Comparison of ENCODE assay signal across 14 mouse cellular contexts in genomic region chr2:158716066-158716465, GRCm38 (mm10). TPM values are rescaled to one million over a fixed set of nuclear protein-coding genes. Genes with fewer than 3 reads are reported as not detected.
DNase-seq lines count a peak whose midpoint lies in the region; ATAC-seq and TF ChIP-seq lines count a peak whose summit lies in the region.
"Had no signal": no experiment of that assay in that cellular context is flagged by ENCODE, and none has a peak within 500 bp of the region (broad histone marks: within the 10 kb centered on the region; RNA-seq: fewer than 3 reads in every experiment).

No protein-coding gene starts in this region.

- H3K36me3 ChIP-seq in liver, embryonic 12.5 days = no peaks in the 10 kb centered on the region
- no peaks in the 10 kb centered on the region for H3K36me3 ChIP-seq in liver, embryonic 11.5 days (ENCODE audit: control insufficient read depth, insufficient read depth, low read length)
- no peaks in the 10 kb centered on the region for H3K36me3 ChIP-seq in neural tube, embryonic 12.5 days
- H3K36me3 ChIP-seq in kidney, adult 2 months (ENCODE audit: control insufficient read depth, insufficient read depth, low read length) = no peaks in the 10 kb centered on the region

- H3K9ac ChIP-seq in liver, embryonic 12.5 days = no peak overlapping the region
- no peak overlapping the region for H3K9ac ChIP-seq in liver, embryonic 11.5 days (ENCODE audit: low read depth, low read length)
- 0 out of 2 replicates have a peak overlapping the region, but pooled peaks have one; percentile 13 for H3K9ac ChIP-seq in neural tube, embryonic 12.5 days

- H3K27ac ChIP-seq in liver, embryonic 12.5 days = no peak overlapping the region
- H3K27ac ChIP-seq in liver, embryonic 11.5 days (ENCODE audit: low read depth, low read length) = no peak overlapping the region
- H3K27ac ChIP-seq in neural tube, embryonic 12.5 days = no peak overlapping the region
- no peak overlapping the region for H3K27ac ChIP-seq in kidney, adult 2 months (ENCODE audit: insufficient read depth, low read depth, low read length)

- no peaks in the 10 kb centered on the region for H3K27me3 ChIP-seq in liver, embryonic 12.5 days (replicated peaks)
- no peaks in the 10 kb centered on the region for H3K27me3 ChIP-seq in liver, embryonic 11.5 days (replicated peaks; ENCODE audit: control insufficient read depth, insufficient read depth, low read length)
- no peaks in the 10 kb centered on the region for H3K27me3 ChIP-seq in neural tube, embryonic 12.5 days (replicated peaks)
- no peaks in the 10 kb centered on the region for H3K27me3 ChIP-seq in kidney, adult 2 months (replicated peaks; ENCODE audit: control insufficient read depth, insufficient read depth, low read length)
- H3K27me3 ChIP-seq: Patski had no signal

- 6% methylated on average over 5 of the region's 5 CpGs for WGBS in liver, embryonic 12.5 days (ENCODE audit: insufficient replicate concordance)
- WGBS in liver, embryonic 11.5 days = 13% methylated on average over 5 of the region's 5 CpGs
- WGBS in neural tube, embryonic 12.5 days = 29% methylated on average over 5 of the region's 5 CpGs
- WGBS in kidney, adult 2 months = 44% methylated on average over 5 of the region's 5 CpGs

- TF ChIP-seq CTCF in kidney, adult 2 months (conservative IDR thresholded peaks at IDR 0.05; ENCODE audit: insufficient read depth, insufficient read length, low read depth, low read length) = no peak

- TF ChIP-seq POLR2A in kidney, adult 2 months (IDR thresholded peaks at IDR 0.05; ENCODE audit: low read depth, low read length) = no peak

- peak; percentile 25 for DNase-seq in embryo, embryonic 11 days
- DNase-seq in embryo, embryonic 10.5 days (ENCODE audit: low spot score) = no peak
- no peak for DNase-seq in liver, embryonic 11.5 days (ENCODE audit: low spot score)
- DNase-seq in brain, adult 2 months (ENCODE audit: low read depth, low spot score) = peak; percentile 54
- no peak for DNase-seq in cerebellum, adult 8-10 months
- DNase-seq in kidney, adult 2 months = no peak
- DNase-seq: adrenal gland, postnatal 10 days; B cell, adult 2 months; cerebellum, adult 18-20 months; heart, postnatal 36 days; lung, adult 18-20 months had no signal

- peak; percentile 13; the same call in 1 of the 2 replicates for ATAC-seq in liver, embryonic 12.5 days
- no peak for ATAC-seq in liver, embryonic 11.5 days (replicated peaks; ENCODE audit: low FRiP score)
- ATAC-seq in neural tube, embryonic 12.5 days (ENCODE audit: low FRiP score, low read depth) = no peak
- ATAC-seq: Patski had no signal

- no peak overlapping the region for H3K4me3 ChIP-seq in liver, embryonic 12.5 days
- no peak overlapping the region for H3K4me3 ChIP-seq in liver, embryonic 11.5 days (ENCODE audit: low read depth, low read length)
- no peak overlapping the region for H3K4me3 ChIP-seq in neural tube, embryonic 12.5 days
- H3K4me3 ChIP-seq in kidney, adult 2 months (ENCODE audit: insufficient read depth, low read depth, low read length) = no peak overlapping the region

- no peak overlapping the region for H3K4me2 ChIP-seq in liver, embryonic 12.5 days
- no peak overlapping the region; the same call in 1 of the 2 replicates for H3K4me2 ChIP-seq in liver, embryonic 11.5 days
- H3K4me2 ChIP-seq in neural tube, embryonic 12.5 days (replicated peaks) = no peak overlapping the region

- H3K4me1 ChIP-seq in liver, embryonic 12.5 days = peaks cover 6% of the 10 kb centered on the region; the same call in 1 of the 2 replicates
- H3K4me1 ChIP-seq in liver, embryonic 11.5 days (replicated peaks; ENCODE audit: control insufficient read depth, insufficient read depth, low read length) = no peaks in the 10 kb centered on the region
- H3K4me1 ChIP-seq in neural tube, embryonic 12.5 days = peaks cover 24% of the 10 kb centered on the region
- peaks cover 25% of the 10 kb centered on the region for H3K4me1 ChIP-seq in kidney, adult 2 months (ENCODE audit: control insufficient read depth, insufficient read depth, low read length)

- no peaks in the 10 kb centered on the region for H3K9me3 ChIP-seq in liver, embryonic 12.5 days (replicated peaks)
- H3K9me3 ChIP-seq in liver, embryonic 11.5 days (ENCODE audit: control insufficient read depth, low read length) = no peaks in the 10 kb centered on the region
- H3K9me3 ChIP-seq in neural tube, embryonic 12.5 days = no peaks in the 10 kb centered on the region

RNA-seq across cellular contexts. Expression of gene Ppp1r16b, which starts 50.9 kb away (rescaled TPM):
- 1.9 and 2.0 TPM in 2 replicates for polyA plus RNA-seq in liver, embryonic 12.5 days (2016; fragmentation: Nextera tagmentation; extraction: Ambion mirVana)
- 4.4 and 5.2 TPM in 2 replicates for polyA plus RNA-seq in liver, embryonic 11.5 days (2014; fragmentation: Nextera tagmentation; extraction: Ambion mirVana)
- 4.2 and 4.5 TPM in 2 replicates for polyA plus RNA-seq in neural tube, embryonic 12.5 days (2016; fragmentation: Nextera tagmentation; extraction: Ambion mirVana)
- polyA plus RNA-seq in kidney, adult 2 months (2012; rRNA removed) = 20.1 and 22.2 TPM in 2 replicates

RNA-seq across cellular contexts. Expression of gene Fam83d, which starts 51.8 kb away (rescaled TPM):
- polyA plus RNA-seq in liver, embryonic 12.5 days (2016; fragmentation: Nextera tagmentation; extraction: Ambion mirVana) = 20.7 and 21.7 TPM in 2 replicates
- polyA plus RNA-seq in liver, embryonic 11.5 days (2014; fragmentation: Nextera tagmentation; extraction: Ambion mirVana) = 27.9 and 28.1 TPM in 2 replicates
- 29.2 and 30.9 TPM in 2 replicates for polyA plus RNA-seq in neural tube, embryonic 12.5 days (2016; fragmentation: Nextera tagmentation; extraction: Ambion mirVana)
- 0.50 and 0.69 TPM in 2 replicates for polyA plus RNA-seq in kidney, adult 2 months (2012; rRNA removed)

Comparison
In these comparisons a context has a peak if more than half of its experiments do, and no peak if none do; other contexts are left out.
1. DNase-seq: peak in embryo, embryonic 11 days (single experiment) and brain, adult 2 months (single experiment); none in embryo, embryonic 10.5 days (single experiment), liver, embryonic 11.5 days (single experiment), cerebellum, adult 8-10 months (single experiment) and kidney, adult 2 months (single experiment).
2. RNA of gene Fam83d, which starts 51.8 kb away (polyA plus RNA-seq): 29.2 to 30.9 TPM in neural tube, embryonic 12.5 days, 27.9 to 28.1 TPM in liver, embryonic 11.5 days and 20.7 to 21.7 TPM in liver, embryonic 12.5 days; 0.50 to 0.69 TPM in kidney, adult 2 months; every median in the first group is over 10 times any median in the second.